Mouse (Mus musculus): ENCODE data around the gene Hspb8. TPM values are rescaled to one million over a fixed set of nuclear protein-coding genes. Genes with fewer than 3 reads are reported as not detected.

Hspb8 gene
- polyA plus RNA-seq, 1 experiment from 2014 or later: 8.9 TPM

GRCm38 (mm10) chr5:116407321-116407720 lies 15.3 kb downstream of the Hspb8 start:
- no peaks in the 10 kb centered on the region for H3K36me3 ChIP-seq
- 12% methylated on average over 4 of the region's 4 CpGs for WGBS
- ATAC-seq (ENCODE audit: low FRiP score): no peak
- H3K4me3 ChIP-seq (replicated peaks): no peak overlapping the region
- no peak overlapping the region for H3K9ac ChIP-seq (replicated peaks)
- no peaks in the 10 kb centered on the region for H3K9me3 ChIP-seq (replicated peaks)
- no peak overlapping the region for H3K27ac ChIP-seq (replicated peaks)
- no peak overlapping the region for H3K4me2 ChIP-seq
- peaks cover 19% of the 10 kb centered on the region; the same call in 1 of the 2 replicates for H3K4me1 ChIP-seq
- no peaks in the 10 kb centered on the region for H3K27me3 ChIP-seq (replicated peaks)

DNA sequence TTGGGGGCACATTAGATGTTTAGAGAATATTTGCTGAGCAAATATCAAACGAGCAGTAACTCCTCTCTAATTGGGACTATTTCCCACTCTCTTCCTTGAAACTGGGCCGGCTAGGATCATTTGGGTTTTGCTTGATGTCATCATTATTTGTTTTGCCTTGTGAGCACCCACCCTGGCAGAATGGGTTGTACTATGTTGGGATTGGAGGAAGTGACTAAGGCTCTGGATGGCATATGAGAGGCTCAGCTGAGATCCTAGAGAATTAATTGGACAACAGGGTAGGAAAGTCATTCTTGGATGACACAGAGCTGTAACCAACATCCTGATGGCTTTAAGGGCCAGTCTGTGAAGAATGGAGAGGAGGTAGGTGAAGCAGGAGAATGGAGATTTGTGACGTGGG lies 16.2 kb downstream of the Hspb8 start:
- peaks cover 19% of the 10 kb centered on the region; the same call in 1 of the 2 replicates for H3K4me1 ChIP-seq
- H3K4me3 ChIP-seq (replicated peaks): no peak overlapping the region
- H3K27me3 ChIP-seq (replicated peaks): no peaks in the 10 kb centered on the region
- no peak overlapping the region for H3K4me2 ChIP-seq
- no peak overlapping the region for H3K9ac ChIP-seq (replicated peaks)
- no peak overlapping the region for H3K27ac ChIP-seq (replicated peaks)
- ATAC-seq (ENCODE audit: low FRiP score): no peak
- no peaks in the 10 kb centered on the region for H3K9me3 ChIP-seq (replicated peaks)
- no peaks in the 10 kb centered on the region for H3K36me3 ChIP-seq
- 75% methylated on average over 3 of the region's 3 CpGs for WGBS

DNA sequence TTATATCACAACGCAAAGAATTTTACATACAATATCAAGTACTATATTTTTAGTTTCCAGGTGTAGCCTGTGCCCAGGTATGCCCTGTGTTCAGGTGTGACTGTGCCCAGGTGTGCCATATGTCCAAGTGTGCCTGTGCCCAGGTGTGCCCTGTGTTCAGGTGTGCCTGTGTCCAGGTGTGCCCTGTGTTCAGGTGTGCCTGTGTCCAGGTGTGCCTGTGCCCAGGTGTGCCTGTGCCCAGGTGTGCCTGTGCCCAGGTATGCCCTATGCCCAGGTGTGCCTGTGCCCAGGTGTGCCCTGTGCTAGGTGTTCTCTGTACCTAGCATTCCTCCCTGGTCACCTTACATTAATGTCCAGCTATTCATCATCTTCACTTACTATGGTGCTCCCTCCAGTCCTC lies 16.7 kb downstream of the Hspb8 start:
- H3K36me3 ChIP-seq: no peaks in the 10 kb centered on the region
- ATAC-seq (ENCODE audit: low FRiP score): no peak

DNA sequence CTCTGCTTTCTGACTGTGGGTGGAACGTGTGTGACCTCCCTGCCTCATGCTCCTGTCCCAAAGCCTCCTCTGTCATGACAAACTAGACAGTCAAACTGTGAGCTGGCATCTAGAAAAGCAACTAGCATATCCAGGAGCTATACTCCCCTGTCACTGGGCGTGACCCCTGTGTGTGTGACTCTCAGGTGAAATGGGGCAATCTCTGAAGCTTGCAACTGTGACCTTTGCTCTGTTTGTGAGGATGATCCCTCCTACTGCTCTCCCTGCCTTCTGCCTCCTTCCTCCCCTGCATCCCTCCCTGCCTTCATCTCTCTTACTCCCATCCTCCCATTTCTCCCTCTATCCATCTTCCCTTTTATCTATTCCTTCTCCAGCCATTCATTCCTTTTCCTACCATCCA lies 18.6 kb downstream of the Hspb8 start:
- H3K4me2 ChIP-seq: no peak overlapping the region
- no peaks in the 10 kb centered on the region for H3K36me3 ChIP-seq
- no peak overlapping the region for H3K4me3 ChIP-seq (replicated peaks)
- no peak overlapping the region for H3K27ac ChIP-seq (replicated peaks)
- H3K9me3 ChIP-seq (replicated peaks): no peaks in the 10 kb centered on the region
- peaks cover 6% of the 10 kb centered on the region; the same call in 1 of the 2 replicates for H3K4me1 ChIP-seq
- no peaks in the 10 kb centered on the region for H3K27me3 ChIP-seq (replicated peaks)
- WGBS: 94% methylated on average over 2 of the region's 2 CpGs
- H3K9ac ChIP-seq (replicated peaks): no peak overlapping the region
- ATAC-seq (ENCODE audit: low FRiP score): no peak

More for the DNA sequence above, 16.7 kb downstream of the Hspb8 start:
- Histone ChIP-seq H3K4me3 (replicated peaks) (no peak overlapping the region), H3K4me1 (peaks cover 19% of the 10 kb centered on the region; the same call in 1 of the 2 replicates), H3K27me3 (replicated peaks) (no peaks in the 10 kb centered on the region), H3K9ac (replicated peaks) (no peak overlapping the region), H3K4me2 (no peak overlapping the region), H3K27ac (replicated peaks) (no peak overlapping the region), H3K9me3 (replicated peaks) (no peaks in the 10 kb centered on the region)
- 90% methylated on average over 1 of the region's 1 CpGs for WGBS

DNA sequence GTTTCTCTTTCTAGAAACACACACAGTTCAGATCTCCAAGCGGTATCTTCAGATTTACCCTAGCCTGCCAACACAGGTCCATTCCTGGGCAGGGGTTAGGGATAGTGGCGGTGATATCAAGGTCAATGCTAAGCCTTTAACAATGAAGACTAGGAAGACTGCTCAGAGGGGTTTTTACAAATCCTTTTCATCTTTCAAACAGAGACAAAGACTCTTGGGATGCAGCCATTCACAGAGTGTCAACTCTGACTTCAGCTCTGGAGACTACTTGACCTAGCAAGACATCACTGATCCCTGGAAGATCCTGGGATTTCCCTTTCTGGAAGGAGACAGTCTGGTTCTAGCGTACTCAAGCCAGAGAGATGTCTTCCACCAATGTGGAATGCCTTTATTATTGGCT lies 21.9 kb downstream of the Hspb8 start:
- Histone ChIP-seq H3K4me1 (no peaks in the 10 kb centered on the region), H3K4me3 (replicated peaks) (no peak overlapping the region), H3K4me2 (no peak overlapping the region), H3K27ac (replicated peaks) (no peak overlapping the region), H3K9ac (replicated peaks) (no peak overlapping the region), H3K36me3 (no peaks in the 10 kb centered on the region), H3K27me3 (replicated peaks) (no peaks in the 10 kb centered on the region), H3K9me3 (replicated peaks) (no peaks in the 10 kb centered on the region)
- ATAC-seq (ENCODE audit: low FRiP score): no peak
- 88% methylated on average over 3 of the region's 3 CpGs for WGBS

DNA sequence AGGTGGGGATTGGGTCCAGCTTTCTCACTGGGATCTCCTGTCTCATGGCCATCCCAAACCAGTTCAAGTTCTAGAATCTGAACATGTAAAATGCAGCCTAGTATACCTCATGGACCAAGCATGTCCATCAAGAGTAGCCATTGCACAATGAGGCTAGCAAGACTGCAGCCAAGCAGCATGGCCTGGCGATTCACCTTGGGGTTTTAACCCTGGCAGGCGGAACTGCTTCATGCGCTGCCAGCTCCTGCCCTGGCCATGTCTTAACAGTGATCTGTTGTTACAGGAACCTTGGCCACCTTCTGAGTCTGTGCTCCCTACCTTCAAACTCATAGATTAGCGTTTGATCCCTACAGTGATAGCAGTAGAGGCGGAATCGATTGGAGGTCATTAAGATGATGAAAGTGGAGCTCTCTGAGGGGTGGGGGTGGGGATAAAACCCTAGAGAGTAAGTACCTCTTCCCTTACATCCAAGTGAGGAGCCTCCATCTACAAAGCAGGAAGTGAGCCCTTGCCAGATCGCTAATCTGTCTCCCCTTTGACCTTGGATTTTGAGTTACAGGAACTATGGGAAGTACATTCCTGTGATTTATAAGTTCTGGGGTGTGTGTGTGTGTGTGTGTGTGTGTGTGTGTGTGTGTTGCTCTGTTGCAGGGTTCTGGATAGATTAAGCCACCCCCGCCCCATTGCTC lies 22.5 kb downstream of the Hspb8 start:
- no peak for ATAC-seq (ENCODE audit: low FRiP score)
- H3K27me3 ChIP-seq (replicated peaks): no peaks in the 10 kb centered on the region
- no peaks in the 10 kb centered on the region for H3K9me3 ChIP-seq (replicated peaks)
- no peaks in the 10 kb centered on the region for H3K36me3 ChIP-seq
- H3K9ac ChIP-seq (replicated peaks): no peak overlapping the region
- H3K4me3 ChIP-seq (replicated peaks): no peak overlapping the region
- no peaks in the 10 kb centered on the region for H3K4me1 ChIP-seq
- WGBS: 89% methylated on average over 8 of the region's 8 CpGs
- no peak overlapping the region for H3K27ac ChIP-seq (replicated peaks)
- H3K4me2 ChIP-seq: no peak overlapping the region

GRCm38 (mm10) chr5:116396104-116396503 lies 26.6 kb downstream of the Hspb8 start:
- H3K9me3 ChIP-seq (replicated peaks): no peaks in the 10 kb centered on the region
- H3K36me3 ChIP-seq: no peaks in the 10 kb centered on the region
- no peak overlapping the region for H3K9ac ChIP-seq (replicated peaks)
- H3K4me1 ChIP-seq: no peaks in the 10 kb centered on the region
- H3K27me3 ChIP-seq (replicated peaks): no peaks in the 10 kb centered on the region
- WGBS: 86% methylated on average over 5 of the region's 5 CpGs
- H3K4me2 ChIP-seq: no peak overlapping the region
- H3K27ac ChIP-seq (replicated peaks): no peak overlapping the region
- H3K4me3 ChIP-seq (replicated peaks): no peak overlapping the region
- ATAC-seq (ENCODE audit: low FRiP score): no peak

DNA sequence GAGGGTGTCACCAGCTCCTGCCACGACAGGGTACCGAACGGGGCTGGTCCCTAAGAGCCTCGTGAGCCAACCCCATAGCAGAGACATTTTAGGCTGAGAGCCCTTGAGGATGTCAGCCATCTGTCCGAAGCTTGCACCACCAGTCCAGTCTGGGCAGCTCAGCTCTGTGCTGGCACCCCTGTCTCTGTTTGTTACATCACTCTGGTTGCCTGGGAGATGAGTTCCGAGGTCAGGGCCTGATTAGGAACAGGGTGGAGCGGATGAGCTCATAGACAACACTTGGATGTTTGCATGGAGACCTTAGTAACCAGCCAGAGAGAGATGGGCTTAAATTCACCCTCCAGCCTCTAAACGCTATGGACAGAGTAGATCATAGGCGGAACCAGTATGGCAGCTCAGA lies 30.1 kb downstream of the Hspb8 start:
- Histone ChIP-seq H3K36me3 (no peaks in the 10 kb centered on the region), H3K27me3 (replicated peaks) (no peaks in the 10 kb centered on the region), H3K9me3 (replicated peaks) (no peaks in the 10 kb centered on the region), H3K4me2 (no peak overlapping the region), H3K4me3 (replicated peaks) (no peak overlapping the region), H3K27ac (replicated peaks) (no peak overlapping the region), H3K9ac (replicated peaks) (no peak overlapping the region), H3K4me1 (peaks cover 8% of the 10 kb centered on the region; the same call in 1 of the 2 replicates)
- no peak for ATAC-seq (ENCODE audit: low FRiP score)
- WGBS: 84% methylated on average over 9 of the region's 9 CpGs

GRCm38 (mm10) chr5:116389856-116390542 lies 32.7 kb downstream of the Hspb8 start:
- no peaks in the 10 kb centered on the region for H3K9me3 ChIP-seq (replicated peaks)
- no peak overlapping the region for H3K4me3 ChIP-seq (replicated peaks)
- ATAC-seq (ENCODE audit: low FRiP score): no peak
- H3K27me3 ChIP-seq (replicated peaks): no peaks in the 10 kb centered on the region
- no peak overlapping the region for H3K9ac ChIP-seq (replicated peaks)
- H3K4me1 ChIP-seq: peaks cover 8% of the 10 kb centered on the region; the same call in 1 of the 2 replicates
- no peak overlapping the region for H3K27ac ChIP-seq (replicated peaks)
- 66% methylated on average over 15 of the region's 15 CpGs for WGBS
- H3K36me3 ChIP-seq: no peaks in the 10 kb centered on the region
- no peak overlapping the region for H3K4me2 ChIP-seq

- H3K27me3 ChIP-seq (replicated peaks): no peaks in the 10 kb centered on the region
- ATAC-seq (ENCODE audit: low FRiP score): no peak
- H3K9ac ChIP-seq (replicated peaks): no peak overlapping the region
- H3K4me3 ChIP-seq (replicated peaks): no peak overlapping the region
- H3K4me2 ChIP-seq: no peak overlapping the region
- no peaks in the 10 kb centered on the region for H3K9me3 ChIP-seq (replicated peaks)
- WGBS: 84% methylated on average over 4 of the region's 4 CpGs
- no peak overlapping the region for H3K27ac ChIP-seq (replicated peaks)
- H3K36me3 ChIP-seq: no peaks in the 10 kb centered on the region
- peaks cover 8% of the 10 kb centered on the region; the same call in 1 of the 2 replicates for H3K4me1 ChIP-seq
Observed at GRCm38 (mm10) chr5:116389321-116389720, 33.3 kb downstream of the Hspb8 start.

DNA sequence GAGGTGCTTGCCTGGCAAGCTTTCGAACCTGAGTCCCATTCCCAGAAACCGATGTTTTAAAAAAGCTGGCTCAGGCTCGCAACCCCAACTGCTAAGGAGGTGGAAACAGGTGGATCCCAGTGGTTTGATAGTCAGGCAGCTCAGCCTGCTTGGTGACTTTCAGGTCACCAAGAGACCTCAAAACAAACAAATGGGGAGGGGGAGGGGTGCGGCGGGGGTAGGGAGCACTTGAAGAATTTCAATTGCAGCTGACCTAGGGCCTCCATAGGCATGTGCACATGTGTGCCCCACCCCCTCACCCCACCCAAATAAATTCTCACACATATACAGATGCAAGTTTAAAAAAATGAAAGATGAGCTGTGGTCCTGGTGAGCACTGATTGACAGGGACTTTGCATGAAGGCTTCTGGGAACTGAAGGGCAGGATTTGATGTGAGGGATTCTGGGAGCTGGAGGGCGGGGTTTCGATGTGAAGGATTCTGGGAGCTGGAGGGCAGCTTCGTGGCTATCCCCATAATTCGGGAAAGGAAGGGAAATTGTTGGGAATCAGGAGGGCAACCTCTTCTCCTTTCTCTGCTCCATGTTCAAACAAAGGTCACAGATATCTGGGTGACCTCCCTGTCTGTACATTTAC lies 35.2 kb downstream of the Hspb8 start:
- H3K4me1 ChIP-seq: peaks cover 8% of the 10 kb centered on the region; the same call in 1 of the 2 replicates
- H3K27ac ChIP-seq (replicated peaks): no peak overlapping the region
- no peak overlapping the region for H3K4me3 ChIP-seq (replicated peaks)
- no peak overlapping the region for H3K9ac ChIP-seq (replicated peaks)
- H3K9me3 ChIP-seq (replicated peaks): no peaks in the 10 kb centered on the region
- no peak for ATAC-seq (ENCODE audit: low FRiP score)
- H3K27me3 ChIP-seq (replicated peaks): no peaks in the 10 kb centered on the region
- H3K36me3 ChIP-seq: no peaks in the 10 kb centered on the region
- no peak overlapping the region for H3K4me2 ChIP-seq
- 84% methylated on average over 9 of the region's 9 CpGs for whole genome bisulfite sequencing

GRCm38 (mm10) chr5:116386020-116386419 lies 36.6 kb downstream of the Hspb8 start:
- Histone ChIP-seq H3K27ac (replicated peaks) (no peak overlapping the region), H3K9me3 (replicated peaks) (no peaks in the 10 kb centered on the region), H3K4me2 (no peak overlapping the region), H3K4me3 (replicated peaks) (no peak overlapping the region), H3K27me3 (replicated peaks) (no peaks in the 10 kb centered on the region), H3K36me3 (no peaks in the 10 kb centered on the region), H3K9ac (replicated peaks) (no peak overlapping the region), H3K4me1 (peaks cover 8% of the 10 kb centered on the region; the same call in 1 of the 2 replicates)
- 45% methylated on average over 11 of the region's 11 CpGs for WGBS
- ATAC-seq (ENCODE audit: low FRiP score): no peak

All from neural tube, embryonic 15.5 days (tissue).